Mouse (Mus musculus): ENCODE measurements around the gene Pdgfc. TPM values are rescaled to one million over a fixed set of nuclear protein-coding genes. Genes with fewer than 3 reads are reported as not detected.

Pdgfc gene
- polyA plus RNA-seq, 1 experiment from 2014 or later = 5.0 TPM

DNA sequence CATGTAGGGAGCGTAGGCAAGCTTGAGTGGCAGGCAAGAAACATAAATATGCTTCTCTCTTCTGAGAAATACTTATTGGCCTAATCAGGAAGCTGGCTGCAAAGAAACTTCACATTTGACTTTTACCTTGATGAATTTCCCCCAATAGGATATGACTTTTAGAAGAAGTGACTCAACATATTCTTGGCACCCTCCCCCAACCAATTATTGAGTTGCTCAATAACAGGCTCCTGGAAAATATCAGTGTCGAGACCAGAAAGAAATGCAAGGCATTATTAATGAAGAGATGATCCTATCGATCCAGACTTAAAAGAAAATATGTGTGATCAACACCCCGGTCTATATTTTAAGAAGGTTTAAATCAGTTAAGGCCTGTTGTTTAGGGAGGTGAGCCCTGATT, 125.9 kb downstream of the Pdgfc start:
- H3K4me3 ChIP-seq = no peak overlapping the region
- H3K27ac ChIP-seq (replicated peaks) = no peak overlapping the region
- WGBS = 78% methylated on average over 4 of the region's 4 CpGs
- 0 out of 2 replicates have a peak, but pooled peaks cover 4% of the 10 kb centered on the region for H3K4me1 ChIP-seq
- H3K36me3 ChIP-seq = no peaks in the 10 kb centered on the region
- no peak overlapping the region for H3K9ac ChIP-seq
- no peak for ATAC-seq (ENCODE audit: extremely low read depth, insufficient number of reproducible peaks, low FRiP score, low TSS enrichment)
- no peaks in the 10 kb centered on the region for H3K9me3 ChIP-seq
- no peaks in the 10 kb centered on the region for H3K27me3 ChIP-seq (replicated peaks)
- no peak overlapping the region for H3K4me2 ChIP-seq

DNA sequence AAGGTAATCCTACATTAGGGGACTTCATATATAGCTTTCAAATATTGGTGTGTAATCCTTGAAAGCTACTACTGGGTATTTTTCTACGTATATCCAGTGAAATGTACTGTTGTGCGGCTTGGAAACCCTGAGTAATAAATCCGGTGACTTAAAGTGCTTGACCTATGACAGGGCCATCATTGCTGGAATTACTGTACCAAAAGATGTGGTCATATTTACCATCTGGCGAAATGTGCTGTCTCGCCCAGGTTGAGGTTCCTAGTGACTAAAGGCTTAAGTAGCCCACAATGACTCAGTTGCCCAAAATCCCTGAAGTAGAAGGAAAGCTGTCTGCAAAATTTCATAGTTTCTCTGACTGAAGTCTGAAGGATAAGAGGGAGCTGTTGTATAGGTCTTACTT, 127.9 kb downstream of the Pdgfc start:
- Histone ChIP-seq H3K27me3 (replicated peaks) (no peaks in the 10 kb centered on the region), H3K27ac (replicated peaks) (no peak overlapping the region)
- 81% methylated on average over 5 of the region's 5 CpGs for WGBS

DNA sequence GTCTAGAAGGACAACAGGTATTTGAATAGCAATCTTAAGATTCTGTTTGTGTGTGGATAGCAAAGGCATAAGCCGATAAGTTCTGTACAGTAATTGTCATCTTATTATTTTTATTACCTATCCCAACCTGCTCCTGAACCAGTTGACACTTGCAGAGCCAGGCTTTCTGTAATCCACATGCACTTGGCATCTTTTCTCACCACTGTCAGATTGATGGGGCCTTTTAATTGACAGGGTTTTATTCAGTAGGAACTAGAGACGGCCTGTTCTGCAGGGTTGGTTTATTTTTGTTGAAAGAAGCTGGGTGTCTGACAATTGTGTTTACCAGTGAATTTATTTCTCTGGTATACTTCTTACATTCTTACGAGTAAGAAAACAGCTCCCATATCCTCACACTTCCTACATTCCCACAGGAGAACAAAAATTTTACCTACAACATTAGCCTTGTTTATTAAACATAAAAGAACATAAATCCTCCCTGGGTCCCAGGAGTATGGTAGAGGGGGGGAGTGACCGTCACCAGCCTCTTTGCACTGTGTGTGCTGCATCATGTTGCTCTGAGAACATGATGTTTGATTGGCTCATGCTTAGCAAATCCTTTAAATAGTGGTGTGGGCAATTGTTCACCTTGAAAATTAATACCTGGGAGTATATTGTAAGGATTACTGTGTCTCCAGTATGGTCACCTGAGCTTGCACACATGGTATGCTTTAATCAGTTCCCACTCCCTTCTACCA, 134.0 kb downstream of the Pdgfc start:
- no peaks in the 10 kb centered on the region for H3K27me3 ChIP-seq (replicated peaks)
- no peak for ATAC-seq (ENCODE audit: extremely low read depth, insufficient number of reproducible peaks, low FRiP score, low TSS enrichment)
- no peaks in the 10 kb centered on the region for H3K36me3 ChIP-seq
- no peaks in the 10 kb centered on the region for H3K9me3 ChIP-seq
- H3K27ac ChIP-seq (replicated peaks) = no peak overlapping the region
- WGBS = 75% methylated on average over 4 of the region's 4 CpGs
- no peak overlapping the region for H3K4me3 ChIP-seq
- no peak overlapping the region for H3K9ac ChIP-seq
- H3K4me2 ChIP-seq = no peak overlapping the region
- 0 out of 2 replicates have a peak, but pooled peaks cover 2% of the 10 kb centered on the region for H3K4me1 ChIP-seq

More for the DNA sequence above, 127.9 kb downstream of the Pdgfc start:
- Histone ChIP-seq H3K36me3 (no peaks in the 10 kb centered on the region), H3K4me1 (0 out of 2 replicates have a peak, but pooled peaks cover 4% of the 10 kb centered on the region), H3K4me2 (no peak overlapping the region), H3K4me3 (no peak overlapping the region), H3K9ac (no peak overlapping the region), H3K9me3 (no peaks in the 10 kb centered on the region)
- no peak for ATAC-seq (ENCODE audit: extremely low read depth, insufficient number of reproducible peaks, low FRiP score, low TSS enrichment)

DNA sequence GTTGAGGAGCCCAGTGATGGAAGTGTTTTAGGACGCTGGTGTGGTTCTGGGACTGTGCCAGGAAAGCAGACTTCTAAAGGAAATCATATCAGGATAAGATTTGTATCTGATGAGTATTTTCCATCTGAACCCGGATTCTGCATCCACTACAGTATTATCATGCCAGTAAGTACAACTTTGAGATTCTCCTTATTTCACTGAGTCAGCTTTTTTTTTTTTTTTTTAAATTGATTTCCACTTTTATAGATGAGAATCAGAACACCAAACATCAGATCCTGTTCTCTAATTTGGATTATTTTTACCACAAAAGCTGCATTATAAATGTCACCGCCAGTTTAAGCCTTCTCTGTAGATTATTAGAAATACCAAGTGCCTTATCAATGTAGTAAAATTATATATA, 138.6 kb downstream of the Pdgfc start:
- Histone ChIP-seq H3K9me3 (no peaks in the 10 kb centered on the region), H3K4me2 (no peak overlapping the region), H3K27me3 (replicated peaks) (no peaks in the 10 kb centered on the region), H3K27ac (replicated peaks) (no peak overlapping the region), H3K36me3 (no peaks in the 10 kb centered on the region), H3K4me3 (no peak overlapping the region), H3K9ac (no peak overlapping the region), H3K4me1 (no peaks in the 10 kb centered on the region)
- WGBS = 69% methylated on average over 3 of the region's 3 CpGs
- ATAC-seq (ENCODE audit: extremely low read depth, insufficient number of reproducible peaks, low FRiP score, low TSS enrichment) = no peak

DNA sequence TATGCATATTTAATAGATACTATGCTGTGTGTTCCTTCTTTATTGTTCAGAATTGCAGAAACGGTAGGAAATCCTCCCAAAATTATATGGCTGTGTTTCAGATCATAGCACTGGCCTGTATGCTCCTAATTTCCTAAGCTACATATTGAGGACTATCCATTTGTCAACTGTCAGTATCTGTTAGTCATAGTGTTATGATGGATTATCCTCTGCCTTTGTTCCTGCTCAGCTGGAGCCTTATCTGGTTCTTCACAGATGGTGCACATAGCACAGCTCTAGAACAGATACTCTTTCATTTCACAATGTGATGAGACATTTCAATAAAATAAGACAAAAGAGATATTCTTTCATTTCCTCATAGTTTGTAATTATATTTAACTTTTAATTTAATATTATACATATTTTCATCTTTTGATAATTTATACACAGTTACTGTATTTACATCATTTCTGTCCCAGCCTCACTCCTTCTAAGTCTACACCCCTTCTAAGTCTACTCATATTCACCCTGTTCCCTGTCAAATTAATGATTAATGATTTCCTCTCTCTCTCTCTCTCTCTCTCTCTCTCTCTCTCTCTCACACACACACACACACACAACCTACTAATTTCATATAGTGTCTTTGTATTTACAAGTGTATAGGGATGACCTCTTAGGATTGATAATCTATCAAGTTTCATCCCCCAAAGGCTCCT, 145.2 kb downstream of the Pdgfc start:
- Histone ChIP-seq H3K9ac (no peak overlapping the region), H3K27me3 (replicated peaks) (no peaks in the 10 kb centered on the region), H3K4me2 (no peak overlapping the region), H3K36me3 (no peaks in the 10 kb centered on the region), H3K4me1 (no peaks in the 10 kb centered on the region), H3K4me3 (no peak overlapping the region), H3K27ac (replicated peaks) (no peak overlapping the region), H3K9me3 (no peaks in the 10 kb centered on the region)
- 89% methylated on average over 1 of the region's 1 CpGs for WGBS
- ATAC-seq (ENCODE audit: extremely low read depth, insufficient number of reproducible peaks, low FRiP score, low TSS enrichment) = no peak

DNA sequence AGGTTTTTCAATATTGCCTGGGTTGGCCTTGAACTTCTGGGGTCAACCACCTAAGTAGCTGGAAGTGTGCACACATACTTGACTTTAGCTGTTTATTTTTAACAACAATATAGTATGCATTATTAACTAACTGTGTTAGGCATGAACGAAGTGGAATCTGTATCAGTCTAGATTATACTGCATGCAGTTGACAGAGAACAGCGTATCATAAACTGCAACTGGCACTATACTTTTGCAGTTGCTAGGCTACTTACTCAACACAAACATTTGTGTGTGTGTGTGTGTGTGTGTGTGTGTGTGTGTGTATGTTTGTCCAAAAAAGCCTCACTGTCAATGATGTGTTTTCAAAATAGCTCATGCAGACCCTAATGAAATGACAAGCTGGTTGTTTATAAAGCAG, 160.7 kb downstream of the Pdgfc start:
- ATAC-seq (ENCODE audit: extremely low read depth, insufficient number of reproducible peaks, low FRiP score, low TSS enrichment) = no peak
- Histone ChIP-seq H3K36me3 (no peaks in the 10 kb centered on the region), H3K9me3 (no peaks in the 10 kb centered on the region), H3K9ac (no peak overlapping the region), H3K27me3 (replicated peaks) (no peaks in the 10 kb centered on the region), H3K4me3 (no peak overlapping the region), H3K27ac (replicated peaks) (no peak overlapping the region), H3K4me2 (no peak overlapping the region), H3K4me1 (peaks cover 8% of the 10 kb centered on the region; the same call in 1 of the 2 replicates)
- 63% methylated on average over 2 of the region's 2 CpGs for WGBS

DNA sequence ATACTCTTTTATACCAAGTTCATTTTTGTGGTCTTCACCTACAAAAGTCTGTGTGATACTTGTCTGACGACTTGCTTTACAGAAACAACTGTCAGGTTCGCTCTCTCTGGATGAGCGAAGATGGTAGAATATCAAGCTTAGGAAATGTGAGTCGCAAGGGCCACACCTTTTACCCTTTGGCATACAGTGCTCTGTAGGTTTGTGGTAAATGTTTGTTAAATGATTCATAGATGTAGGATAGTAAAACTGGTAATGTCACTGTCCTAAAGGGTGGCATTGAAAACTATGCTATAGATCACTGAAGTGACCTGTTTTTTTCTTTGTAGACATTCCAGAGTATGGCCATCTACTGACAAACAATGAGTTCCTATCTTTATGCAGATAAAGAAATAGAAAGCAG, 161.4 kb downstream of the Pdgfc start:
- no peak overlapping the region for H3K27ac ChIP-seq (replicated peaks)
- H3K4me1 ChIP-seq = peaks cover 8% of the 10 kb centered on the region; the same call in 1 of the 2 replicates
- H3K27me3 ChIP-seq (replicated peaks) = no peaks in the 10 kb centered on the region
- no peaks in the 10 kb centered on the region for H3K36me3 ChIP-seq
- no peak overlapping the region for H3K4me3 ChIP-seq
- H3K9me3 ChIP-seq = no peaks in the 10 kb centered on the region
- no peak overlapping the region for H3K4me2 ChIP-seq
- WGBS = 87% methylated on average over 4 of the region's 4 CpGs
- H3K9ac ChIP-seq = no peak overlapping the region
- ATAC-seq (ENCODE audit: extremely low read depth, insufficient number of reproducible peaks, low FRiP score, low TSS enrichment) = no peak

DNA sequence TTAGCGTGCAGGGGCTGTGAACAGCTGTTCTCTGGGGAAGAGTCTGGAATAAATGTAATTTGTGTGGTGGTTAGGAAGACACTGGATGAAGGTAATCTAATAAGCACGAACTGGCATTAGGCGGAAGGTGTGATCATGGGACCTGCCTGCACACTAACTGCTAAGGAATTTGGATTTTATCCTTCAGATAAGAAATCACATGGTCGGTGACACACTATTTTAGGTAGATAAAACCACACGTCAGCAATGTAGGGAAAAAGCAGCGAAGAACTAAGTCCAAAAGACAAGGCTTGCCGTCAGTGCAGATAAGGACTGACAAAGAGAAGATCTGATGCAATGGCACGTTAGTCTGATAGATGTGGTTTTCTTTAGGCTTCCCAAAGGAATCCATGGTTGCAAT, 164.4 kb downstream of the Pdgfc start:
- no peak overlapping the region for H3K4me3 ChIP-seq
- no peaks in the 10 kb centered on the region for H3K27me3 ChIP-seq (replicated peaks)
- H3K4me2 ChIP-seq = no peak overlapping the region
- ATAC-seq (ENCODE audit: extremely low read depth, insufficient number of reproducible peaks, low FRiP score, low TSS enrichment) = no peak
- peaks cover 14% of the 10 kb centered on the region; the same call in 1 of the 2 replicates for H3K4me1 ChIP-seq
- H3K27ac ChIP-seq (replicated peaks) = no peak overlapping the region
- no peaks in the 10 kb centered on the region for H3K36me3 ChIP-seq
- no peaks in the 10 kb centered on the region for H3K9me3 ChIP-seq
- 47% methylated on average over 8 of the region's 8 CpGs for WGBS
- H3K9ac ChIP-seq = no peak overlapping the region

DNA sequence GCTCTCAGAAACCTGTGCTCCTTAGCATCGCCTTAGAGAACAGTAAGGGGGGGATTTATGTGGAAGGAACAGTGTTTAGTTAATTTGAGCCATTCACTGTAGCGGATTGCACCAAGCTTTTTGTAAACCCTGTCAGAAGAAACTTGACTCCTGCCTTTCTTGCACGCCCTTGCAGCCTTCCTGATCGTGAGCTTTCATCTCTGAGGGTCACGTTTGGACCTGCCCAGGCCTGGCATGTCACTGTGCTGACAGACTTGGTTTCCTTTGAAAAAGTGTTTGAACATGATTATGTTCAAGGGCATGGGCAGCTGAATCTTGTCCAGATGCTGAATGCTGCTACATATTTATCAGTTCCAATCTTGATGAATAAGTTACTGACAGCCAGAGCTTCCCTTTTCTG, 169.0 kb downstream of the Pdgfc start:
- no peaks in the 10 kb centered on the region for H3K36me3 ChIP-seq
- no peak overlapping the region for H3K9ac ChIP-seq
- H3K9me3 ChIP-seq = no peaks in the 10 kb centered on the region
- WGBS = 30% methylated on average over 5 of the region's 5 CpGs
- no peak overlapping the region for H3K4me3 ChIP-seq
- H3K27me3 ChIP-seq (replicated peaks) = no peaks in the 10 kb centered on the region
- no peak overlapping the region for H3K27ac ChIP-seq (replicated peaks)
- no peak overlapping the region for H3K4me2 ChIP-seq
- no peak for ATAC-seq (ENCODE audit: extremely low read depth, insufficient number of reproducible peaks, low FRiP score, low TSS enrichment)
- H3K4me1 ChIP-seq = peaks cover 9% of the 10 kb centered on the region; the same call in 1 of the 2 replicates

DNA sequence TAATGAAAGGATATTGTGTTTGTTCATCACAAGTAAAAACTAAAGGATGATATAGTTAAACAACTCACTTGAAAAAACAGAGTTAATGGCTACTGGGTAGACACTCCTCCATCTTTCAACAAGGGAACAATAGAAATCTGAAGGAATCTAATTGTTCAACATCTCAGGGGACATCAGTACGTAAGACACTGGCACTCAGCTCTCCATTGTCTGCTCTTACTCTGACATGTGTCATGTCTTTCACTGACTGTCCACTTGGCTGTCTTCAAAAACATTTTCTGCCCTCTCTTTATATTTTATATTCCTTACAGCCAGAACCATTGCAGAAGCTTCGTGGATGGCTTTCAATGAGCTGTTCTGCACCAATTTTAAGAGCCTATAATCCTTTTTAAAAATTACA, 172.0 kb downstream of the Pdgfc start:
- Histone ChIP-seq H3K4me3 (no peak overlapping the region), H3K9ac (no peak overlapping the region), H3K36me3 (no peaks in the 10 kb centered on the region), H3K4me2 (no peak overlapping the region), H3K9me3 (no peaks in the 10 kb centered on the region), H3K27me3 (replicated peaks) (no peaks in the 10 kb centered on the region), H3K27ac (replicated peaks) (no peak overlapping the region), H3K4me1 (peaks cover 9% of the 10 kb centered on the region; the same call in 1 of the 2 replicates)
- no peak for ATAC-seq (ENCODE audit: extremely low read depth, insufficient number of reproducible peaks, low FRiP score, low TSS enrichment)
- WGBS = 73% methylated on average over 2 of the region's 2 CpGs

DNA sequence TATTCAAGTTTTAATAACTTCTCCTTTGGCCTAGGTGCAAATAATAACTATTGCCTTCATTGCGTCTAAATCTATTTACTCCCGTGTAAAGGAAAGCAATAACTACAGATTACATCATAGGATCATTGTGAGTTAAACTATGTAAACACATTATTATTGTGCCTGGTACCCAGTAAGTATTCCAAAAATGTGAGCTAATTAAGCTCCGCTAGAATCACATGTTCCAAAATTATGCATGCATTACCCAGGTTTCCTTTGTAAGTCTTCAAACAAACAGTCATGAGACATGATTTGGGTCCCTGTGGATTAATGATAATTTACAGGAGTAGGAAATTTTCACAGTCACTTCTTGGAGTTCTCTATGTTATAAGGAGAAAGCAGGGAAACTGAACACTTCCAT, 174.9 kb downstream of the Pdgfc start:
- WGBS = 75% methylated on average over 3 of the region's 3 CpGs
- Histone ChIP-seq H3K27me3 (replicated peaks) (no peaks in the 10 kb centered on the region), H3K9me3 (no peaks in the 10 kb centered on the region), H3K9ac (no peak overlapping the region), H3K36me3 (no peaks in the 10 kb centered on the region), H3K4me2 (no peak overlapping the region), H3K27ac (replicated peaks) (no peak overlapping the region), H3K4me3 (no peak overlapping the region), H3K4me1 (no peaks in the 10 kb centered on the region)
- no peak for ATAC-seq (ENCODE audit: extremely low read depth, insufficient number of reproducible peaks, low FRiP score, low TSS enrichment)

DNA sequence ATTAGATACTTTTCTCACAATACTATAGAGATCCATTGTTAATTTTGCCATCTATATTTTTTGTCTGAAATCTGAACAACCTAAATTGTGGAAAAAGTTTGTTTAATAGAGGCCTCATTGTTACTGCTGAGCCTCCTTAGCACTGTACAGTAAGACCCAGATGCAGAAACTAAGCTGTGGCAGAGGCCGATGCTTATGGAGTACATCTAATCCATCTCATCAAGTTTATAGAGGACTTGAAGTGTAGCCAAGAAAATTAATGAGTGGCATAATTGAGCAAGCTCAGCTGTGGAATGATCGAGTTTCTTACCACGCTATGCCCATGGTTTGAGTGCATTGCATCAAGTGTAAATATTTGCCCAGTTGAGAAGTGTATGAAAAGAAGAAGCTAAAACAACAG, 175.4 kb downstream of the Pdgfc start:
- H3K27me3 ChIP-seq (replicated peaks) = no peaks in the 10 kb centered on the region
- no peak overlapping the region for H3K9ac ChIP-seq
- no peak overlapping the region for H3K4me2 ChIP-seq
- no peaks in the 10 kb centered on the region for H3K9me3 ChIP-seq
- H3K27ac ChIP-seq (replicated peaks) = no peak overlapping the region
- no peaks in the 10 kb centered on the region for H3K4me1 ChIP-seq
- 78% methylated on average over 3 of the region's 3 CpGs for WGBS
- H3K4me3 ChIP-seq = no peak overlapping the region
- H3K36me3 ChIP-seq = no peaks in the 10 kb centered on the region
- no peak for ATAC-seq (ENCODE audit: extremely low read depth, insufficient number of reproducible peaks, low FRiP score, low TSS enrichment)

Data from heart, embryonic 13.5 days (tissue).